Mouse (Mus musculus): ENCODE results near the gene Decr2.

Decr2 gene

DNA sequence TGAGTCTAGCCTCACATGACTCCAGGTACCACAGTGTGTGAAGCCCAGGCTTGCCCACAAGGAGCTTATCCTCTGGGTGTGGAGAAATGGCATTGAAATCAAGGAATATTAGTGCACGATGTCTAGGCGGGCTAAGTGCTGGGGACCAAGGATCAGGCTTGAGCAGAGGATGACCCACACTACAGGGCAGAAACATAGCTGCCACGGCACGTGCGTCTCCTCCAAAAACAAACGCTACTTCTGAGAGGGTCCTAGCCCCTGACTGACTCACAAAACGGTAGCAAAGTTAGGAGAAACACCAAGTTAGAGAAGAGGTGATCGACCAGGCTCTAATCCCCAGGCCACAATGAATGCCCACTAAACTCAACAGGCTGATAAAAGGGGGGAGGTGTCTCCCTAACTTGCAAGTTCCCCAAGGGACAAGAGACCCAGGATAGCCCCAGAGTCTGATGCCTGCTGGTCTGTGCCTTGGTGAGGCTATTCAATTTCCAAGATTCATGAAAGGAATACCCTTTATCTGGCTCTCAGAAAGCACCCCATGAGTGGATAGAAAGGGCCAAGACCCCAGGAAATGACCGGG, 4.5 kb upstream of the Decr2 start:
- no peak for TF ChIP-seq GATA4 (IDR thresholded peaks at IDR 0.05; ENCODE audit: insufficient replicate concordance, low read length)

GRCm38 (mm10) chr17:26087059-26087564, 3.0 kb downstream of the Decr2 start:
- TF ChIP-seq GATA4 (IDR thresholded peaks at IDR 0.05; ENCODE audit: insufficient replicate concordance, low read length) = peak; percentile 68

- no peak for TF ChIP-seq GATA4 (IDR thresholded peaks at IDR 0.05; ENCODE audit: insufficient replicate concordance, low read length)
Measured at GRCm38 (mm10) chr17:26080867-26081266, 9.3 kb downstream of the Decr2 start.

GRCm38 (mm10) chr17:26078851-26079250, 11.3 kb downstream of the Decr2 start:
- no peak for TF ChIP-seq GATA4 (IDR thresholded peaks at IDR 0.05; ENCODE audit: insufficient replicate concordance, low read length)

DNA sequence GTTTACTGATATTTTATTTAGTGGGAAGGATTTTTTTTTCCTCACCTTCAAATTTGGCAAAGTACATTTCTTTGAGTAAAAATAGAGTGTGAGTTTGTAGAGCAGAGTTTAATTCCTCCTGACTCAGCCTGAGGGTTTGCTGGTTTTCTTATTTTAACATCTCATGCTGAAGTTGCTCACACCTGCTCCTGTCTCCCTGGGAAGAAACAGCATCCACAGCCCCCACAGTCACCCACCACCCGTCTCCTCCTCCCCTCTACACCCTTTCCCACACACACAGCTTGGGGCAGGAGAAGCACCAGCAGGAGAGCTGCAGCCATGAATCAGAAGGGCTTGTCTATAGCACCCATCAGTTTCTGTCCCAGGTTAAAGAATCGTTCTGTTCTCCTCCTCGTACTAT, 14.9 kb downstream of the Decr2 start:
- TF ChIP-seq GATA4 (IDR thresholded peaks at IDR 0.05; ENCODE audit: insufficient replicate concordance, low read length) = no peak

- no peak for TF ChIP-seq GATA4 (IDR thresholded peaks at IDR 0.05; ENCODE audit: insufficient replicate concordance, low read length)
Measured at GRCm38 (mm10) chr17:26070136-26070535, 20.0 kb downstream of the Decr2 start.

GRCm38 (mm10) chr17:26068831-26069739, 21.1 kb downstream of the Decr2 start, which contains the start of gene Rab11fip3:
Gene Rab11fip3, minus strand, starts transcription at chr17:26069555.
- no peak for TF ChIP-seq GATA4 (IDR thresholded peaks at IDR 0.05; ENCODE audit: insufficient replicate concordance, low read length)

DNA sequence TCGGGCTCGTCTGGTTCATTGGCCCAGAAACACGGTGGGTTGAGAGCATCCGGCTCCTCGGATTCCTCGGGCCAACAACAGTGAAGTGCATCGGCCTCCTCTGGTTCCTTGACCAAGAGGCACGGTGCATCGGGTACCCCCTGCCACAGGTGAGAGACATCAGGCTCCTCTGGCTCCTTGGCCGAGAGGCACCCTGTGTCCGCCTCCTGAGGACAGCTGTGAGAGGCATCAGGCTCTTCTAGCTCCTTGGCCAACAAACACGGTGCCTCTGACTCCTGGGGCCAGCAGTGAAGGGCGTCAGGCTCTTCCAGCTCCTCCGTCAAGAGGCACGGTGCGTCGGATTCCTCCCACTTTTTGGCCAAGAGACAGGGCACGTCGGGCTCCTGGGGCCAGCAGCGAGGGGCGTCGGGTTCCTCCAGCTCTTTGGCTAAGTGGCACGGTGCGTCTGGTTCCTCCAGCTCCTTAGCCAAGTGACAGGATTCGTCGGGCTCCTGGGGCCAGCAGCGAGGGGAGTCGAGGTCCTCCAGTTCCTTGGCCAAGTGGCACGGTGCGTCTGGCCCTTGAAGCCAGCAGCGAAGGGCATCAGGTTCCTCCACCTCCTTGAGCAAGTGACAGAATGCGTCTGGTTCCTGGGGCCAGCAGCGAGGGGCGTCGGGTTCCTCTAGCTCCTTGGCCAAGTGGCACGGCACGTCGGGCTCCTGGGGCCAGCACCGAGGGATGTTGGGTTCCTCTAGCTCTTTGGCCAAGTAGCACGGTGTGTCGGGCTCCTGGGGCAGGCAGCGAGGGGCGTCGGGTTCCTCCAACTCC, 21.9 kb downstream of the Decr2 start:
- no peak for TF ChIP-seq GATA4 (IDR thresholded peaks at IDR 0.05; ENCODE audit: insufficient replicate concordance, low read length)

GRCm38 (mm10) chr17:26066488-26067020, 23.6 kb downstream of the Decr2 start:
- no peak for TF ChIP-seq GATA4 (IDR thresholded peaks at IDR 0.05; ENCODE audit: insufficient replicate concordance, low read length)

DNA sequence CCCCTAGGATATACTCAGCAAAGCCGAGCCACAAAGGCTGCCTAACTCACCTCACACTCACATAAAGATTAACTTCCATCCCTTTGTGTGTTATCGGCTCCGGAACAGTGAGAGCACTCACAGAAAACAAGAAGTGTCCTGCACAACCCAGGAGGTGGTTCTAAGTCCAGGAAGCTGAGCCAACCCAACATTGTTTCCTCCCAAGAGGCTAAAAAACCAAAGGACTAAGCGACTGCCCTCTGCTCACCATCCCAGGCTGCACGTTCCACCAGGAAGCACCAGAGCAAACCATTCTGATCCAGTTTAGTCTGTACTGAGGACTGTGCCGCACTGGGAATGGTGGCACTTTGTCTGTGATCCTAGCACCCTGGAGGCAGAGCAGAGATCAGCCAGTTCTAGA, 25.2 kb downstream of the Decr2 start:
- no peak for TF ChIP-seq GATA4 (IDR thresholded peaks at IDR 0.05; ENCODE audit: insufficient replicate concordance, low read length)

DNA sequence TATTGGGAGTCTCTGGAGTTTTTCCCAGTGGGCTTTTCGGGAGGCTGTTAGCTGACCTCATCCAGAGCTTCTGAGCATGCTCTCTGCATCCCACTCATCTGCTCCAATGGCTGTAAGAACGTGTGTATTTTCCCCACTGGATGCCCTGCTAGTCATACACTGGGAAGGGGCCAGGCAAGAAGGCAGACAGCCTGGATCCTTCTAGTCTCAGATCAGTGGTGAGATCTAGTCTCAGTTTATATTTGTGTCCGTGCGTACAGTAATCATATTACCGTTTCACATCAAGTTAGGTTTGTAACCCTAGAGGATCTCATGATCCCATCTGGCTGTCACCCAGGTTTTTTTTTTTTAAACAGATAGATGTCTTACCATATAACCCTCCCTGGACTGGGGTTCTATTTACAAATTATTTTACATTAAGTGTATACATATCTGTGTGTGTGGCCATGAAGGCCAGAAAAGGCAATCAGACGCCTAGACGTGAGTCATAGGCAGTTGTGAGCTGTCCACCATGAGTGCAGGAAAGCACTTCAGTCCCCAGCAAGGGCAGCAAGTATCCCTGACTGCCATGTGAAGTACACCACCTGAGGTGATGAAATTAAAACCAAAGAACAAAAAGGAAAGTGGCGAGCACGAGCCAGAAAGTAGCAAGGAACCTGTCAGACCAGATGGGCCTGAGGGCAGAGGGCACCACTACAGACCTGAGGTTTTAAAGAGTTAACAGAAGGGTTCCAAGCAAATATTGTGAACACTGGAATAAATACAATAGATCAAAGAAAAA, 32.2 kb downstream of the Decr2 start:
- TF ChIP-seq GATA4 (IDR thresholded peaks at IDR 0.05; ENCODE audit: insufficient replicate concordance, low read length) = no peak

GRCm38 (mm10) chr17:26057278-26057677, 32.9 kb downstream of the Decr2 start:
- no peak for TF ChIP-seq GATA4 (IDR thresholded peaks at IDR 0.05; ENCODE audit: insufficient replicate concordance, low read length)

DNA sequence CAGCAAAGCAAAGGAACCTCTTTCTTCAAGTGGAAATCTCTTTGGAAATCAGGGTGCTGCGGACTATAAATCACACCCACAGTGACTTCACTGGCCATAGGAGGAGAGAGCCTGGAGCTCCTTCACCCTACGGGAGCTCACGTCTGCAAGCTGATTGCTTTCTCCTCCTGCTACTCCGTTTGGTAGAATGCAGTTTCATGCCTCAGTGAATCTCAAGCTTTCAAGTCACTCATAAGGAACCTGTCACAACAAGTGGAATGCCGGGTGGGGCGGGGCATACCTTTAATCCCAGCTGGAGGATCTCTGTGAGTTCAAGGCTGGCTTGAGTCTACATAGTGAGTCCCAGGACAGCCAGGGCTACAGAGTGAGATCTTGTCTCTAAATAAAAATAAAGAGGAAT, 35.0 kb downstream of the Decr2 start:
- no peak for TF ChIP-seq GATA4 (IDR thresholded peaks at IDR 0.05; ENCODE audit: insufficient replicate concordance, low read length)

GRCm38 (mm10) chr17:26054133-26054845, 35.8 kb downstream of the Decr2 start:
- TF ChIP-seq GATA4 (IDR thresholded peaks at IDR 0.05; ENCODE audit: insufficient replicate concordance, low read length) = no peak

Measured in liver, adult (tissue).